Mouse (Mus musculus) stomach, postnatal 0 days (tissue): Measurements from ENCODE around the gene Irgq. TPM values are rescaled to one million over a fixed set of nuclear protein-coding genes. Genes with fewer than 3 reads are reported as not detected.
A peak's percentile ranks its signal among the peaks of the same experiment; 100 is the strongest.

ENCODE experiments used
- ATAC-seq: fragments of 200-750 bp; cut with Nextera tagmentation; 2 replicates; pipeline ENCODE4 v1.8.0; 2017; ENCODE audit not compliant: low FRiP score, low TSS enrichment
- DNase-seq: peaks from one replicate; pipeline ENCODE4 v3.0.0-alpha.2; 2016; ENCODE audit warnings: low spot score
- H3K27ac ChIP-seq: fragments of 300-500 bp; sonication (generic); replicated peaks from 2 replicates; pipeline ENCODE4 v1.5.1; 2014; ENCODE audit warnings: mild to moderate bottlenecking, control low read depth
- H3K27me3 ChIP-seq: fragments of 300-500 bp; sonication (generic); 2 replicates; pipeline ENCODE4 v1.6.1; 2014; ENCODE audit warnings: low read length; ENCODE audit not compliant: control insufficient read depth, insufficient read depth
- H3K36me3 ChIP-seq: fragments of 300-500 bp; sonication (generic); 2 replicates; pipeline ENCODE4 v1.6.1; 2014; ENCODE audit warnings: low read length, mixed read lengths; ENCODE audit not compliant: control insufficient read depth, insufficient read depth
- H3K4me1 ChIP-seq: fragments of 300-500 bp; sonication (generic); replicated peaks from 2 replicates; pipeline ENCODE4 v1.6.1; 2014; ENCODE audit warnings: antibody characterized with exemption; ENCODE audit not compliant: control insufficient read depth, insufficient read depth
- H3K4me2 ChIP-seq: fragments of 300-500 bp; sonication (generic); replicated peaks from 2 replicates; pipeline ENCODE4 v1.6.1; 2014; ENCODE audit warnings: low read depth, mild to moderate bottlenecking, control low read depth, moderate library complexity
- H3K4me3 ChIP-seq: fragments of 300-500 bp; sonication (generic); 2 replicates; pipeline ENCODE4 v1.5.1; 2014; ENCODE audit warnings: low read depth, low read length, control low read depth
- H3K9ac ChIP-seq: fragments of 300-500 bp; sonication (generic); 2 replicates; pipeline ENCODE4 v1.6.1; 2014; ENCODE audit warnings: mild to moderate bottlenecking, low read length, control low read depth, mixed read lengths
- H3K9me3 ChIP-seq: fragments of 300-500 bp; sonication (generic); 2 replicates; pipeline ENCODE4 v1.6.1; 2016; ENCODE audit warnings: low read length; ENCODE audit not compliant: control insufficient read depth
- CTCF ChIP-seq: IDR thresholded peaks from 2 replicates; pipeline ENCODE4 v1.5.1; 2016; ENCODE audit warnings: antibody characterized with exemption, low read depth, mild to moderate bottlenecking, moderate library complexity
- EP300 ChIP-seq: optimal IDR thresholded peaks from 2 replicates; pipeline ENCODE3; 2016; ENCODE audit warnings: antibody characterized with exemption
- WGBS: fragments of 180-500 bp; shearing (Covaris S2); extraction: QIAGEN DNeasy Blood & Tissue Kit; methylation state at CpG from one replicate; pipeline ENCODE4 v1.1.7; 2014; 5-methylcytosine and 5-hydroxymethylcytosine counted together
- polyA plus RNA-seq: library from polyadenylated mRNA; unstranded; fragments of >200 nt; fragmentation: Nextera tagmentation; extraction: Ambion mirVana; gene quantifications from 2 replicates; pipeline ENCODE4 v1.2.1, GENCODE M21; 2015

Gene Irgq
- polyA plus RNA-seq, 1 experiment from 2014 or later = 4.3 TPM

GRCm38 (mm10) chr7:24561450-24561849 is 31.0 kb downstream of the Irgq start:
- no peak for TF ChIP-seq EP300
- TF ChIP-seq CTCF = no peak
- DNase-seq (no peak), ATAC-seq (no peak)
- H3K36me3 ChIP-seq = peaks cover 2% of the 10 kb centered on the region; the same call in 1 of the 2 replicates
- WGBS = 81% methylated on average over 4 of the region's 4 CpGs
- H3K4me1 ChIP-seq = no peaks in the 10 kb centered on the region
- no peaks in the 10 kb centered on the region for H3K9me3 ChIP-seq
- H3K27me3 ChIP-seq = no peaks in the 10 kb centered on the region
- no peak overlapping the region for H3K4me2 ChIP-seq
- no peak overlapping the region for H3K4me3 ChIP-seq
- H3K27ac ChIP-seq = peak overlapping the region; percentile 58
- no peak overlapping the region for H3K9ac ChIP-seq

DNA sequence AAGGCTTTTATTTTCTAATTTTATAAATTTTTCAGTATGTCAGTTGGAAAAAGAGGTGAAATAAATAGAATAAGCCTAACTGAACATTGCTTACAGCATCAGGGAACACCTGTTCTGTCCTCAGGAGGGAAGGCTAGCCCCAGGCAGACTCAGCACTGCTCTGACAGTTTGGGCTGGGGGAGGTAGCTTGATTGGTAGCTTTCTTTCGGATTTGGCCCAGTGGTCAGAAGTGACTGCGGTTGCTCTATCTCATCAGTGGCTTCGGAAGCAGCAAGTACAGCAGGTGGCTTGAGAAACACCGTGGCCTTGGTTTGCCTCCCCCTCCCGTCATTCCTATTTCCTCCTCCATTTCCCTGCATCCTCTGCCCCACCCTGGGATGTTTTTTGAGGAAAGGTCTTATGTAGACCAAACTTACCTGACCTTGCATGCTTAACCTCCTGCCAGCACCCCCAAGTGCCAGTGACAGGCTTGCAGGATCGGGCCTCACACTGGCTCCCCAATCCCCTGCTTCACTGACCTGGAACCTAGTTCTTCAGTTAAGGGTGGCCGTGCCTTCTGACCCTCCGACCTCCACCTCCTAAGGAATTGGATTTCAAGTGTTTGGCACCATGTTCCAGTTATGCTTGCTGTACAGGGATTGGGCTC is 32.8 kb downstream of the Irgq start:
- H3K36me3 ChIP-seq = peaks cover 3% of the 10 kb centered on the region
- H3K9me3 ChIP-seq = no peaks in the 10 kb centered on the region
- H3K4me1 ChIP-seq = no peaks in the 10 kb centered on the region
- H3K4me3 ChIP-seq = no peak overlapping the region
- 87% methylated on average over 8 of the region's 8 CpGs for WGBS
- H3K27me3 ChIP-seq = no peaks in the 10 kb centered on the region
- TF ChIP-seq CTCF = no peak
- no peak for TF ChIP-seq EP300
- H3K27ac ChIP-seq = no peak overlapping the region
- DNase-seq (no peak), ATAC-seq (no peak)
- H3K9ac ChIP-seq = no peak overlapping the region
- no peak overlapping the region for H3K4me2 ChIP-seq

DNA sequence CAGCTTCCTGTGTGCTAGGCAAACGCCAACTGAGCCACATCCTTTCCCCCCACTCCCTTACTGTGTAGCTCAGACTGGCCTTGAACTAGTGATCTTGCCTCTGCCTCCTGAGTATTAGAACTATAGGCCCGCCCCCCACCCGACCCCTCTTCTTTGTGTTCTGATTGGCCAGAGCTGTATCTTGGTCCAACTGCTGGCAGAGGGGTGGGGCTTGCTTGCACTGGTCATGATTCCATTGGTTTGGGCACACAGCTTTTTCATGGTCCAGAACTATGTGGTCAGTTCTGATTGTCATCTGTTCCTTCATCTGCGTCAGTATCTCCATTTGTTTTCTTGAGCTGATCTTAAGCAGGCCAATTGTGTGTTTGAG is 33.3 kb downstream of the Irgq start:
- H3K4me1 ChIP-seq = no peaks in the 10 kb centered on the region
- WGBS = 78% methylated on average over 4 of the region's 4 CpGs
- TF ChIP-seq CTCF (no peak), EP300 (no peak)
- H3K4me3 ChIP-seq = no peak overlapping the region
- H3K27me3 ChIP-seq = no peaks in the 10 kb centered on the region
- H3K4me2 ChIP-seq = no peak overlapping the region
- H3K27ac ChIP-seq = no peak overlapping the region
- no peak for DNase-seq
- no peaks in the 10 kb centered on the region for H3K9me3 ChIP-seq
- H3K36me3 ChIP-seq = peaks cover 3% of the 10 kb centered on the region
- no peak for ATAC-seq
- H3K9ac ChIP-seq = no peak overlapping the region

- DNase-seq (peak; percentile 82), ATAC-seq (peak; percentile 55)
- no peak overlapping the region for H3K4me2 ChIP-seq
- no peaks in the 10 kb centered on the region for H3K27me3 ChIP-seq
- H3K4me1 ChIP-seq = no peaks in the 10 kb centered on the region
- no peak overlapping the region for H3K4me3 ChIP-seq
- H3K9ac ChIP-seq = no peak overlapping the region
- TF ChIP-seq CTCF = peak; percentile 89
- TF ChIP-seq EP300 = no peak
- H3K36me3 ChIP-seq = peaks cover 3% of the 10 kb centered on the region
- no peaks in the 10 kb centered on the region for H3K9me3 ChIP-seq
- no peak overlapping the region for H3K27ac ChIP-seq
- WGBS = 68% methylated on average over 6 of the region's 6 CpGs
Measured at GRCm38 (mm10) chr7:24564607-24565265, 34.2 kb downstream of the Irgq start.

GRCm38 (mm10) chr7:24565627-24566026 is 35.1 kb downstream of the Irgq start:
- peaks cover 3% of the 10 kb centered on the region for H3K36me3 ChIP-seq

DNA sequence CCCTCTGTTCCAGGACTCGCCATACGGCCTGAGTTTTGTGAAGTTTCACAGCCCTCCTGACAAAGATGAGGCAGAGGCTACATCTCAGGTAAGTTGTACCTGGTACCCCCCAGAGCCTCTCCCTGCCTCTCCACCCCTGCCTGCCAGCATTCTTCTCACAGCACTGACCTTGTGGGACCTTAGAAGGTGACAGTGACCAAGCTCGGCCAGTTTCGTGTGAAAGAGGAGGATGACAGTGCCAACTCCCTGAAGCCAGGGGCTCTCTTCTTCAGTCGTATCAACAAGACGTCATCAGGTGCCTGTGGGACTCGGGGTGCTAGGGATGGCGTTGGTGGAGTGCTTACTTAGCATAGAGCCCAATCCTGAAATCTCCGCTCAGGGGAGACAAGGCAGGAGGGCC is 35.7 kb downstream of the Irgq start:
- Histone ChIP-seq H3K4me1 (no peaks in the 10 kb centered on the region), H3K27ac (no peak overlapping the region), H3K4me2 (no peak overlapping the region), H3K9me3 (no peaks in the 10 kb centered on the region), H3K36me3 (peaks cover 3% of the 10 kb centered on the region), H3K9ac (no peak overlapping the region), H3K4me3 (no peak overlapping the region), H3K27me3 (no peaks in the 10 kb centered on the region)
- TF ChIP-seq CTCF (no peak), EP300 (no peak)
- 96% methylated on average over 9 of the region's 9 CpGs for WGBS
- DNase-seq (no peak), ATAC-seq (no peak)

More at GRCm38 (mm10) chr7:24565627-24566026, 35.1 kb downstream of the Irgq start:
- Histone ChIP-seq H3K4me1 (no peaks in the 10 kb centered on the region), H3K4me2 (no peak overlapping the region), H3K4me3 (no peak overlapping the region), H3K27me3 (no peaks in the 10 kb centered on the region), H3K27ac (no peak overlapping the region), H3K9ac (no peak overlapping the region), H3K9me3 (no peaks in the 10 kb centered on the region)
- 96% methylated on average over 11 of the region's 11 CpGs for WGBS
- TF ChIP-seq CTCF (no peak), EP300 (no peak)
- DNase-seq = no peak
- no peak for ATAC-seq
